Mouse (Mus musculus) adrenal gland (tissue): ENCODE data around the gene Mecr.

Experiments used
- intact Hi-C: fragments of 180-260 bp; cut with DNase I; formaldehyde crosslinking; loops from one replicate; pipeline ENCODE4 v1.15.1; 2025

The Mecr gene

DNA sequence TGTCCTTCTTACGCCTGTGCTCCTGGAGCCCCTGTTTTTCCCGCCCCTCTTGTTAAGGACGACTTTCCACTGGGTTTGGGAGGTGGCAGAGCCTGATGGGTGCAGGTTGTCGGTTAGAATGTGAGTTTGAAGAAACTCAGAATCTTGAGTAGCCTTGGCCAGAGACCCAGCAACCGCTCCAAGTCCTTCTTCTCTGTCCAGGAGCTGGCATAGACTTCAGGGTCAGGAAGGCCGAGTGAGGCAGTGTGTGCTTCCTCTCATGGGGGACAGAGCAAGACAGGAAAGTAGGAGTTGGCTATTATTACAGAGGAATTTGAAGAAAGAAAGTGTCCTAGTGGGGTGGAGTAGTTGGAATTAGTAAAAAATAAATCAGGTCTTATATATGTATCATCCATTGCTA is 40.3 kb downstream of the Mecr start:
- intact Hi-C loops: loop anchor here (10.0 kb wide), 1 partner anchor 291 kb away; no protein-coding TSS in a partner anchor

DNA sequence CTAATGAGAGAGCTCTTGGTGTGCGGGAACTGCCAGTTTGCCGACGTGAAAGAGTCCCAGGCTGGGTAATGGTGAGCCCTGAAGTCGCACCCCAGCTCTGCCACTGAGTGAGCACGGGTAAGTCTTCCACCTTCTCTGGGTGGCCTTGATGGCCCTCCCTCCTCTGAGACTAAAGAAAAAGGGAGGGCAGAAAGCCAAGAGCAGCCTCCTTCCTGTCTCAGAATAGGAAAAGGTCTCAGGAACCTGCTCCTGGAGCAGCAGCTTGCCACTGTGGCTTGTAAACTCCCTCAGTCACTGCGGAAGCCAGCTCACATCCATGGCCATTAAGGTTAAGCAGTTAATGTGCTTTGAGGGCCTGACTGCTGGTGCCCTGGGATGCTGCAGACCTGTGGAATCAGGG is 42.1 kb downstream of the Mecr start:
- intact Hi-C loops: loop anchor here (10.0 kb wide), 1 partner anchor 289 kb away; no protein-coding TSS in a partner anchor

DNA sequence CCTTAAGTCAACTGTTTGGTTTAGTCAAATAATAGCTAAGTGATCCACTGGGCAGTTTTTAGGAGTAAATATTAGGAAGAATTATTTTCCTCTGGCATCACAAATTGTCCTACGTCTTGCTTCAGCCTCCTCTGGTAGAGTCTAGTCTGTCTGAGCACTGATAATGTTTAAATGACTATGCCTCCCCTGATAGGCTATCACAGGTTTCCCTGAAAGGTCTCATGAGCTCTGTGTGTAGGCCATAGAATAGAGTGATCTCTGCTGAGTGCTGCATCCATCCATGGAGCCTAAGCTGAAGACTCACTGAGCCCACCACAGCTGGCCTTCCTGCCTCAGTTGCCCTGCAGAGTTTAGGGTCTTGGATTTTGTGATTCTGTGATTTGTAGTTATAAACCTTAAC is 45.3 kb downstream of the Mecr start:
- intact Hi-C loops: loop anchor here (10.0 kb wide), 1 partner anchor 286 kb away; no protein-coding TSS in a partner anchor

DNA sequence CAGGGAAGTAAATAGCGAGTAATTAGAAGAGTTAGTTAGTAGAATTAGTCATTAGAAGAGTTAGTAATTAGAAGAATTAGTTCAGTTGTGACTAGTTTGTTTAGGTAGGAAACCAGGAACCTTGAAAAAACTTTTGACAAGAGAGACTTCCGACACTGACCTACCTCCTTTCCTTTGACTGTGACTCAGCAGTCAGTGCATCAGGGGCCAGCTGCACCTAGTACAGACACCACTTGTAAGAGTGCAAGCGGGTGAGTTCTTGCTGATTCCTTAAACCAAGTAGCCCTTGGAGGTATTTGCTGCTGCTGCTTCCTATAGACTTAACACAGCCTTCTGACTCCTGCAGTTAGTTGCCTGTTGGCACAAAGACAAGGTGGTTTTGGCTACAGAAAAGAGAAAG is 47.4 kb downstream of the Mecr start:
- intact Hi-C loops: no loop called here

DNA sequence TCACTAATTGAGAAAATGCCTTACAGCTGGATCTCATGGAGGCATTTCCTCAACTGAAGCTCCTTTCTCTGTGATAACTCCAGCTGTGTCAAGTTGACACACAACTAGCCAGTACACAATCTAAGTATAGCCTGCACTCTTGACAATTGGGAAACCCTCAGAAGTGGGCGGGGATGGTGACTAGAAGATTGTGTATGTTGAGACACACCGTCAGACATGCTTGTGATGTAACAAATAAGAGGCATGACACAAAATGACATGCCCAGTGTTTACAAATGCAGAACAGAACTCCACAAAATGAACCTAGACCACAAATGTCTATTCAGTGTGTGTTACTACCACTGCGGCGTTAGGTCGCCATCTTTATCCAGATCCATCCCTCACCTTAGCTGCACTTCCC is 53.8 kb downstream of the Mecr start:
- intact Hi-C loops: no loop called here

DNA sequence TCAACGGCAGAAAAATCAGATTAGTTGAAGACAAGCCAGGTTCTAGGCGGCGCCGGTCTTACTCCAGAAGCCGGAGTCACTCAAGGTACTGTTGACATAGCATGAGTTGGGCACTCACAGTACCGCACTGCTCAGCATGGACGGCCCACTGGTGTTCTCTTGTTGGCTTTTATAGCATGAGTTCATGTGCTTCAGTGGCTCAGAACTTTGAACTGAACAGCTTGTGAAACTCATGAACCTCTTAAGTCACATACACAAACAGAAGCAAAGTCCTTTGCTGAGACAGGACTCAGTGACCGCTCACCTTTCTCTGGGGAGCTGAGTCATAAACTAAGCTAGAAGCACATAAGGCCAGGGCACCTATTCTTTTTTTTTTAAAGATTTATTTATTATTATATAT is 54.5 kb downstream of the Mecr start:
- intact Hi-C loops: no loop called here

DNA sequence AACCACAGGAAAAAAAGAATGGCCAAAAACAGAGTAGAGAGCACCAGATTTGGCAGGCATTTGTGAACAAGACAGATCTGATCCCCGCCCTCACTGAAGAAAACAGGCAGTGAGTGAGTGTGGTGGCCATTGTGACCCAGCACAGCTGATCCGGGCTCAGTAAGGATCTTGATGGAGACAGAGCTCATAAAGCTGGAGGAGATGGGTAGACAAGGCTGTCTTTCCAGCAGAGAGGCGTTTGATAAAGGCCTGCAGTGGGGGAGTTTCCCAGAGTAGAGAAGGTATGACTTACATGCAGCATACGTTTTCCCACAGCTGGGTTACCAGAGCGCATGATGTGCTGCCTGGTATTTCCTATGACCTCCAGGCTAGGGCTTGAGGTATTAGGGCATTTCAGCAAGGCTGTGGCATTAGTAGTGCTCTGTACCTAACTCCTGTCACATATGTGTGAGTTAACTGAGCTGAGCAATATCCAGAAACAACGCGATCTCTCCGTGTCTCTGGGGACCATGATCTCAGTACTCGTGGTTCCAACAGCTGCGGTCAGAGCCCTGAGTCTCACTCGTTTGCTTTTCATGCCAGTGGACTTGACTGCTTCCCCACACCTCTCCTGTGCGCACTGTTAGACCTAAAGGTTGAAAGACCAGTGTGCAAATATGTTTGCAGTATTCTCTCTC is 55.4 kb downstream of the Mecr start:
- intact Hi-C loops: no loop called here

DNA sequence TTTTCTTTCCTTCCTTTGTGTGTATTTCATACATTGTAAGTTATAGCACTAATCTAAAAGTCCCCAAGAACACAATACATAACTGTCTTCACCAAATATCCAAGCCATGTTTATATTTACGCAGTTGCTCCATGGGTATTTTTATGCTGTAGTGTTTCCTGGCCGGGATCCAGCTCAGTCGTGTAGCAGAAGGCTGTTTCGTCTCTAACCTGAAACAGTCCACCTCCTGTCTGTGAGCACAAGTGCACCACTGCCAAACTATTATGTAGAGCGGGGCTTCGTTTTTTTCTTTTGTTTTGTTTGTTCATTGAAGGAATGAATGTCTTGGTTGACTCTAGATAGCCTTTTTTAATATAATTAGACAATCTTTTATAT is 55.9 kb downstream of the Mecr start:
- intact Hi-C loops: no loop called here

DNA sequence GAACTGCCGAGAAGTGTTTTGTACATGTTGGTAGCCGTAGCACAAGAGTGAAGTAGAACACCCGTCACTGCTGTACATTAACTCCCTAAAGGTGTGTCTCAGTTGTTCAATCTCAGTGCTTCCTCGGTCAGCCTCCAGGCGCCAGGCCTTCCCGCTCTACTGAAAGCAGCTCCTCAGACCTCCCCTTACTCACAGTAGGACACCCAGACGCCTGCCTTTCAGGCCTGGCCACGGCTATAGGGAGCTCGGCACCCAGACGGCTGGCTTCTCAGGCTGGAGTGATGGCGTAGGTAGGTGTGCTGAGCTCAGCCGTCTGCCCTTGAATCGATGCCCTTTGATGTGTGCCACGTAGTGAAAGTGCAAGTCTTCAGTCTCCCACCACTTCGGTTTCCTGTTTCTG is 57.8 kb downstream of the Mecr start:
- intact Hi-C loops: no loop called here

DNA sequence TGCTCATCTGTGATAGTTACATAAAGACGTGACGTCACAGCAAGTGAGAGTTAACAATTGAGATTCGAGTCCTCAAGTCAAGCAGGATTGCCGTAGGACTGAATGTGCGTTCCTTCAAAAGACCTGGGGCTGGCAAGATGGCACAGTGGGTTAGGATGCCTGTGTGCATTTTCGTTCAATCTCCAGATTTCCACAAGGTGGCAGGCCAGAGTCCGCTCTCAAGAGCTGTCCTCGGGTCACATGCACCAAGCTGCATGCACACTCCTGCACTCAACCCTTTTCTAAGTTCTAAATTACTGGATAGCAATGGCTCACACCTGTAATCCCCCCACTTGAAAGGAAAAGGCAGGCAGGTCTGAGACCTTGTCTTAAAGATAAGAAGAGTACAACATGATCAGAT is 61.2 kb downstream of the Mecr start:
- intact Hi-C loops: no loop called here

DNA sequence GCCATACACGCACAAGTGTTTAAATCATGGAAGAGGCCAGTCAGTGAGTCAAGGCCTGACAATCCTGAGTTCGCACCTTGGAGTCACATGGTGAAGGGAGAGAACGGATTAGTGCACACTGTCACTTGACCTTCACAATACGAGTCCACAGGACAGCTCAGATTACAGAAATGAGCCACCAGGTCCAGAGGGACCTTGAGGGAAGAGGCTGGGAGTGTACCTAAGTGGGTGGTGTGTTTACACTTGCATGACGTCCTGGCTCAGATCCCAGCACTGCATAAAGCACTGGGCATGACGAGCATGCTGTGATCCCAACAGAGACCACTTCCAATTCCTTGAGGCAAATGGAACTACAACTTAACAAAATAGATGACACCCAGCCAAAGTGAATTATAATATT is 63.2 kb downstream of the Mecr start:
- intact Hi-C loops: loop anchor here (5.0 kb wide), 1 partner anchor 171 kb away; the partner anchor contains the start of gene Epb41

DNA sequence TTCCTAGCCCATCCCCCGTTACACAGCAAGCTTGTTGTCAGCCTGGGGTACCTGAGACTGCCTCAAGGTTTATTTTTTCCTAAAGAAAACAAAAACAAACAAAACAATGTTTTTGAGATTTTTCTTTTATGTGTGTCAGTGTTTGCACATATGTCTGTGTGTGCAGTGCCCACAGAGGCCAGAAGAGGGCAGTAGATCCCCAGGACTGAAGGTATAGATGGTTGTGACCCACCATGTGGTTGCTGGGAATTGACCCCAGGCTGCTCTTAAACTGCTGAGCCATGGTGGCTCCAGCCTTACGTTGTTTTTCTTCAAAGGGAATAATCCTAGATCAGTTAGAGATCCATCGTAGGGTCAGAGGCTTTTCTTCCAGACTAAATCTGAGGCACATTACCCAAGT is 64.6 kb downstream of the Mecr start:
- intact Hi-C loops: loop anchor here (5.0 kb wide), 1 partner anchor 169 kb away; the partner anchor contains the start of gene Epb41

DNA sequence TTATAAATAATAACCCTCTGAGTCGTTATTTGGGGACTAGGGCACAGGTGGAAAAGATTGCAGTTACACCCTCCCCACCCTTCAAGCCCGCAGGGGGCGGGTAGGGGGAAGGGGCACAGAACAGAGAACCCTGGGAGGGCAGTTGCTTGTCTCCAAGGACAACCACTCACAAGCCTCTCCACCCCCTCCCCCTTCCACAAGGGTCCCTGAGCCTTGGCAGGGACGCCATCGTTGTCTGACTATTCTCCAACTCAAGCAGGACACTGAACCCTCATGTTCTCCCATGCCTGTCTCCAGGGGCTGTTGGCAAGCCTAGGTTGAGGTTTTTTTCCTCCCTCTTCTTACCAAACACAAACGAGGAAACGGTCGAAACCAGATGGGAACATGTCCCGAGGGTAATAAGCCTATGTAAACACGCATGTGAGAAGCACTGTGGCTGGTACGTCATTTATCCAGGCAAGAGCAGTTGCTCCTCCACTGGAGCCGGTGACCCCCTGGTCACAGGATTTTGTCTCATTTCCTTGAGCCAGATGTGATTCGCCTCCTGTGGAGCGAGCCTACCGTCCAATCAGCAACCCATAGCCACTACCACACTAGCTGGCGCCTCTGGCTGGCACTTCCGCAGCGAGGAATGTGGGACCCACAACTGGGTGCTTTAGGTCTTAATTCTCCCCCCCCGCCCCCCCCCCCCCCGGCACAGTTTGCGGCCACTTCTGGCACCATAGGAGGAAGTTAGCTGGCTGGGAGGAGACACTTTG is 67.1 kb downstream of the Mecr start:
- intact Hi-C loops: no loop called here

DNA sequence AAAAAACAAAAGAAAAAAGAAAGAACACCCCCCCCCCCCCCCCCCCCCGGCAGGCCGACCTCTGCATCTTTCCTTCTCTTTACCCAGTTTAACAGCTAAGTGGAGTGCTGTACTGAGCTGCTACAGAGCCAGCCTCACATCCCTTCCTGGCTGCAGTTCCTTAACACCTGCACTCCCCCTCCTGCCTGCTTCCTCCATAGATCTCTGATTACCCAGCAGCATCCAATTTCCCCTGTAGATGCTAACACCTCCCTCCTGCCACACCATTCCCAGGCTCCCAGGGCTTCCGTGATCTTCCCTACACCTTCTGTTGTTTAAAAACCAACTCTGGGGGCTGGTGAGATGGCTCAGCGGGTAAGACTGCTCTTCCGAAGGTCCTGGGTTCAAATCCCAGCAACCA is 68.3 kb downstream of the Mecr start:
- intact Hi-C loops: no loop called here

DNA sequence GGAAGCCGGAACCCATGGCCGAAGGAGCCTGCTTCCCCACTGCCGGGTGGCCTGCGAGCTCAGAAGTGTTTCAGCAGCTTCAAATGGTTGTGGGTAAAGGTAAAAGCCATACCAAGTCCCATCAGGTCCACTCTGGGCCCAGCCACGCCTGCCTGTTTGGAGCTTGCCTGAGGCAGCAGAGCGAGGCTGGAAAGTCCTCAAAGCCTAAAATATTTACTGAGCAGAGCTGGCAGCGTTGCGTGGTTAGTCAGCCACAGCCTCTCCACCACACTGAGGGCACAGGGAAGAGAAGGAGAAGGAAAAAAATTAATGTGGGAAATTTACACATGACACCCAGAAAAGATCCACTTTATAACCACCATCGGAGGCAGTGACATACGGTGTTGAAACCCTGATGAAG is 70.3 kb downstream of the Mecr start:
- intact Hi-C loops: no loop called here

DNA sequence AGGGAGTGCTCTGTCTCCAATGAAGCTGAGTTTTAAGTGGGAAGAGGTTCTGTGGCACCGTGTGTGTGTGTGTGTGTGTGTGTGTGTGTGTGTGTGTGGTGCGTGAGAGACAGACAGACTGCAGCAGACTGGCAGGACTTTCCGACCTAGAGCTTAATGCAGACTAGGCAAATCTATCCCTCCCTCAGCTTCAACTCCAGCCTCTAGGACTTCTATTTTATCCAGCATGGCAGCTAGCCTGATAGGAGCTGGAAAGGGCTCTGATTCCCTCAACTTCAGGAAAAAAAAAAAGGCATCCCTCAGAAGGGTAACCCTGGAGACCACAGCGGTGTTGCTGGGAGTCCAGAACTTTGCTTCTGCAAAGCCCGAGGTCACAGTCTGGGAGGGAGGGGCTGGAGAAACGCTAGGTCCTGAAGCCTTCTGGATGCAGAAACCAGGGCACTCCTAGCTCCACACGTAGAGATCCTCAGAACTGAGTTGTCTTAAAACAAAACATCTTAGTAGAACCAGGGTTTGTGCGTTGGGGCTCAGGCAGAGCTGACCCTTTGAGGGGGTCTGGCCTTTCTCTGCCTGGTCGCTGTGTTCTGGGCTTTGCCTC is 70.9 kb downstream of the Mecr start:
- intact Hi-C loops: no loop called here

DNA sequence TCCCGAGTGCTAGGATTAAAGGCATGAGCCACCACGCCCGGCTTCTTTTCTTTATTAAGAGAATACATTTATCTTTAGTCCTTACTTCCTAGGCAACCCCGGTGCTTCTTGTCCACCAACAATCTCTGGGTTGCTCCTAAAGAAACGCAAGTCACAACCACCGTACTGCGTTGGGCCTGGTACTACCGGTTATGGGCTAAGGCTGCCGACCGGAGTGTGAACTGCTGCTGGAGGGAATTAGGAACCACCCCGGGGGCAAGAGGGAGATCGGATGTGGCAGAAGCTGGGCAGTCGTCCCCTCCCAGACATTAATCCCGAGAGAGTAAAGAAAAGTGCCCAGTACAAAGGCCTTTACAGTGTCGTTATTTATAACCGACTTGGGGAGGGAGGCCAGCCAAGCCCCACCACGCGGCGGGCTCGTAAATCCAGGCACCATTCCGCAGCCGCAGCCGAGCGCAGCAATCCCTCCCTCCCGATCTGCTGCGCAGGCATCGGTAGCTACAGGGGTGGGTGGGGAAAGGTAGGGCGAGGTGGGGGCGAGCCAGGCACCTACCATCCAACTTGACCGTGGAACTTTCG is 71.7 kb downstream of the Mecr start:
- intact Hi-C loops: loop anchor here (5.0 kb wide), 1 partner anchor 52 kb away; no protein-coding TSS in a partner anchor

DNA sequence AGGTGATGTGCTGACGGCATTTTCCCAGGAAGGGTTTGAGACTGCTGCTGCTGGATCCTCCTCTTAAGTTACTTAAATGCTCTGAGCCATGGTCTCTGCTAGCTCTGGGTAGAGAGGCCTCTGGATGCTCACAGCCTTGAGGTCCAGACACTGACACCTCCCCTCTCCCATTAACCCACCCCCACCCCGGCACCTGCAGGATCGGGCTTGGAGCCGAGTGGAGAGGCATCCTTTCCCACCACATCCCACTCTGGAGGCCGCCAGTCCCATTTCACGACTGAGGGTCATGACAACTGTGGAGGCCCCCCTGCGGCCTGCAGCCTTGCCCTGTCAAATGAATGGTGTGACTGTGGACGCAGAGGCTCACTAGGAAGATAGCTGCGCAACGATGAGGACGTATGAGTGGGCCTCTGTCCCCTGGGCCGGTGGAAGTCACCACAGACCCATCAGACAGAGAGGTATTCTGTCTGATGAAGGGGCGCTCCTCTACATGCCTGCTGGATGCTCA is 72.6 kb downstream of the Mecr start:
- intact Hi-C loops: loop anchor here (5.0 kb wide), 1 partner anchor 51 kb away; no protein-coding TSS in a partner anchor

DNA sequence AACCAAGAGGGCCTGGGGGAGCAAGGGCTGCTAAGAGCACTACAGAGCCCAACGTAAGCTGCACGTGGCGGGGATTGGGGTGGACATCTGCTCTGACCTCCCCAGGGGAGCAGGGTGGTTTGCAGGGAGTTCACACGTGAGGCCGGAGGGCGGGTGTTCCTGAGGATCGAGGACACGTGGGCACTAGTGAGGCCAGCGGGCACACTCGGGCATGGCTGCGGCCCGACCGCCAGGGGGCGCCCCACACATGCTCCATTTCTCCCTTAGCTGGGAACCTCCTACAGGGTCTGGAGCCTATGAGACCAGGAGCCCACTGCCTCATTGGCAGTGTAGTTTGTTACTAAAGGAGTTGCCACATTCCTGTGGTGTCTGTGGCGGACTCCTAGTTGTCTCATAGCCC is 73.2 kb downstream of the Mecr start:
- intact Hi-C loops: loop anchor here (5.0 kb wide), 1 partner anchor 51 kb away; no protein-coding TSS in a partner anchor

DNA sequence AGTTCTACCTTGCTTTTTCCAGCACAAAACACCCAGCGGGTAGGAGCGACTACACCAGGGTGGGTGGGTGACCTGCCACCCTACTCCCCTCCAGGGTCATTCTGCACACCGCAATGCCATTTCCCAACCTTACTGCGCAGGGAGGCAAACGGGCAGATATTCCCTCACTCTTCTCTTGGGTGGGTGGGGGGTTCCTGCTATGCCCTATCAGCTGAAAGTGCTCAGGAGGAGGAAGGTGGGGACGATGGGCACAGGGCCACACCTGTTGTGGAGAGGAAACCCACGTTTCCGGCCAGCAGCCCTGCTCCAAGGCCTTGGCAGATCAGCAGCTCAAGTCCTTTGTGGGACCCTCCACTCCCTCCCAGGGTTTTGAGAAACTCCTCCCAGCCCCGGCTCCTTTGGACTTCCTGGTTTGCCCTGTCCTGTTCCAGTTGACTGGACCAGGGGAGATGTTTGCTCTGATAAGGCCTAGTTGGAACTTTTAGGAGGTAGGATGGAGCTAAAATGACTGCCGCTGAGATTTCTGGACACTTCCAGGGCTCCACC is 73.8 kb downstream of the Mecr start:
- intact Hi-C loops: loop anchor here (5.0 kb wide), 1 partner anchor 50 kb away; no protein-coding TSS in a partner anchor
